Mouse (Mus musculus): ENCODE results near the gene Tmem178.

The Tmem178 gene

GRCm38 (mm10) chr17:80944530-80945198, at the start of gene Tmem178:
Tmem178 (plus strand) TSS chr17:80944632.
- peak; percentile 69 for DNase-seq

GRCm38 (mm10) chr17:80896481-80896880, 48.0 kb upstream of the Tmem178 start:
- no peak for DNase-seq

GRCm38 (mm10) chr17:80897709-80898440, 46.6 kb upstream of the Tmem178 start:
- no peak for DNase-seq

- no peak for DNase-seq
These were observed 44.8 kb upstream of the Tmem178 start for GRCm38 (mm10) chr17:80899513-80900199.

GRCm38 (mm10) chr17:80900200-80900520, 44.3 kb upstream of the Tmem178 start:
- DNase-seq = no peak

GRCm38 (mm10) chr17:80901885-80902284, 42.5 kb upstream of the Tmem178 start:
- DNase-seq = no peak

GRCm38 (mm10) chr17:80903121-80903875, 41.1 kb upstream of the Tmem178 start:
- no peak for DNase-seq

- no peak for DNase-seq
These were observed 40.4 kb upstream of the Tmem178 start for GRCm38 (mm10) chr17:80904061-80904460.

GRCm38 (mm10) chr17:80915666-80916065, 28.8 kb upstream of the Tmem178 start:
- DNase-seq = no peak

- DNase-seq = no peak
These were observed 25.2 kb upstream of the Tmem178 start for GRCm38 (mm10) chr17:80919261-80919660.

- DNase-seq = peak; percentile 71
These were observed 22.9 kb upstream of the Tmem178 start for GRCm38 (mm10) chr17:80921286-80922134.

- DNase-seq = no peak
These were observed 18.9 kb upstream of the Tmem178 start for GRCm38 (mm10) chr17:80925554-80925953.

GRCm38 (mm10) chr17:80927151-80927550, 17.3 kb upstream of the Tmem178 start:
- DNase-seq = no peak

- no peak for DNase-seq
These were observed 11.7 kb upstream of the Tmem178 start for GRCm38 (mm10) chr17:80932716-80933115.

- DNase-seq = no peak
These were observed 10.9 kb upstream of the Tmem178 start for GRCm38 (mm10) chr17:80933401-80934029.

- DNase-seq = no peak
These were observed 8.5 kb upstream of the Tmem178 start for GRCm38 (mm10) chr17:80935807-80936519.

- DNase-seq = no peak
These were observed 7.9 kb upstream of the Tmem178 start for GRCm38 (mm10) chr17:80936521-80936920.

- no peak for DNase-seq
These were observed 4.6 kb upstream of the Tmem178 start for GRCm38 (mm10) chr17:80939833-80940232.

- DNase-seq = no peak
These were observed 2.6 kb upstream of the Tmem178 start for GRCm38 (mm10) chr17:80941857-80942256.

GRCm38 (mm10) chr17:80943835-80944529, 450 bp upstream of the Tmem178 start:
- peak; percentile 56 for DNase-seq

Data from cerebellum, adult 8-10 months (tissue).